Mouse (Mus musculus) ES-E14 (cell line): ENCODE measurements around the gene Mindy2.

ENCODE experiments used
- HCFC1 ChIP-seq: IDR thresholded peaks from 2 replicates; pipeline ENCODE4 v1.6.1; 2012; ENCODE audit warnings: low read length, inconsistent platforms, borderline replicate concordance; ENCODE audit not compliant: insufficient read depth
- ZC3H11A ChIP-seq: IDR thresholded peaks from 2 replicates; pipeline ENCODE4 v1.6.1; 2012; ENCODE audit warnings: low read depth, mild to moderate bottlenecking, inconsistent platforms, low read length, borderline replicate concordance
- ZNF384 ChIP-seq: IDR thresholded peaks from 2 replicates; pipeline ENCODE4 v1.6.1; 2012; ENCODE audit warnings: low read depth, low read length, inconsistent platforms

- no peak for TF ChIP-seq ZC3H11A
- TF ChIP-seq HCFC1 = no peak
- TF ChIP-seq ZNF384 = no peak
Observed at GRCm38 (mm10) chr9:70562825-70563224, 94.1 kb downstream of the Mindy2 start.
